In the genomic region with DNA sequence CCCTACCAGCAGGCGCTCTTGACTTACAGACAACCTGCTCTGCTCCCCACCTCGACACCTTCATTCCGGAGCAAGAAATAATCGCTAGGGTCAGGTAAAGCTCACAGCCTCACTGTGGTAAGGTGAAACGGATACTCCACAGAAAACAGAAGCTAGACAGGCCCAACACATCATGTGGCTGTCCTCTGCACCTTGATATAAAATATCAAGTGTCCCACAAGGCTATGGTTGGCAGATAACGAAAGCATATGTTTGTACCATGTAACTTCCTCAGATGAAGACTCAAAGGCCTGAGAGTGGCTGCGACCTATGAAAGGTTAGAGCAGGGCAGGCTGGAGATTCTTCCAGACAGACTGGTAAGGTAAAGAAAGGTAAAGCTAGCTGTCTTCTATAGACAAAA, we compare ENCODE assay signal across 9 mouse cellular contexts. TPM values are rescaled to one million over a fixed set of nuclear protein-coding genes. Genes with fewer than 3 reads are reported as not detected.
A peak's percentile ranks its signal among the peaks of the same experiment; 100 is the strongest.
DNase-seq lines count a peak whose midpoint lies in the region; ATAC-seq and TF ChIP-seq lines count a peak whose summit lies in the region.
"Had no signal": no experiment of that assay in that cellular context is flagged by ENCODE, and none has a peak within 500 bp of the region (broad histone marks: within the 10 kb centered on the region; RNA-seq: fewer than 3 reads in every experiment).

No protein-coding gene starts in this region.

- H3K9me3 ChIP-seq in hindbrain, embryonic 10.5 days, result no peaks in the 10 kb centered on the region
- H3K9me3 ChIP-seq in hindbrain, embryonic 11.5 days (ENCODE audit: control insufficient read depth, low read length), result no peaks in the 10 kb centered on the region
- H3K9me3 ChIP-seq in embryonic facial prominence, embryonic 15.5 days (replicated peaks), result no peaks in the 10 kb centered on the region
- no peaks in the 10 kb centered on the region for H3K9me3 ChIP-seq in intestine, postnatal 0 days (ENCODE audit: control insufficient read depth)
- H3K9me3 ChIP-seq in midbrain, embryonic 14.5 days (ENCODE audit: control insufficient read depth, low read length), result no peaks in the 10 kb centered on the region

- WGBS in hindbrain, embryonic 10.5 days, result 88% methylated on average over 7 of the region's 7 CpGs
- WGBS in hindbrain, embryonic 11.5 days, result 91% methylated on average over 7 of the region's 7 CpGs
- WGBS in embryonic facial prominence, embryonic 15.5 days, result 85% methylated on average over 7 of the region's 7 CpGs
- WGBS in intestine, postnatal 0 days, result 87% methylated on average over 7 of the region's 7 CpGs
- WGBS in midbrain, embryonic 14.5 days, result 93% methylated on average over 7 of the region's 7 CpGs

- ATAC-seq in hindbrain, embryonic 11.5 days (ENCODE audit: low FRiP score), result no peak
- ATAC-seq in embryonic facial prominence, embryonic 15.5 days (ENCODE audit: insufficient number of reproducible peaks, low FRiP score, low TSS enrichment, low read depth), result no peak
- ATAC-seq in intestine, postnatal 0 days, result no peak
- no peak for ATAC-seq in midbrain, embryonic 14.5 days (ENCODE audit: low FRiP score, low TSS enrichment)
- no peak for ATAC-seq in granulocyte monocyte progenitor cell, adult 5-6 weeks (replicated peaks; ENCODE audit: poor library complexity, severe bottlenecking)

- H3K4me3 ChIP-seq in hindbrain, embryonic 10.5 days, result peak overlapping the region; percentile 92; the same call in 1 of the 2 replicates
- no peak overlapping the region for H3K4me3 ChIP-seq in hindbrain, embryonic 11.5 days (ENCODE audit: low read depth, low read length)
- H3K4me3 ChIP-seq in embryonic facial prominence, embryonic 15.5 days (replicated peaks), result no peak overlapping the region
- no peak overlapping the region for H3K4me3 ChIP-seq in intestine, postnatal 0 days (ENCODE audit: low read depth, low read length)
- H3K4me3 ChIP-seq in midbrain, embryonic 14.5 days (replicated peaks; ENCODE audit: low read depth, low read length), result no peak overlapping the region

- TF ChIP-seq CTCF in intestine, postnatal 0 days (IDR thresholded peaks at IDR 0.05; ENCODE audit: low read depth), result no peak

- H3K36me3 ChIP-seq in hindbrain, embryonic 10.5 days, result peaks cover 9% of the 10 kb centered on the region
- no peaks in the 10 kb centered on the region for H3K36me3 ChIP-seq in hindbrain, embryonic 11.5 days (ENCODE audit: control insufficient read depth, insufficient read depth, low read length)
- H3K36me3 ChIP-seq in embryonic facial prominence, embryonic 15.5 days, result 0 out of 2 replicates have a peak, but pooled peaks cover 4% of the 10 kb centered on the region
- peaks cover 9% of the 10 kb centered on the region; the same call in 1 of the 2 replicates for H3K36me3 ChIP-seq in intestine, postnatal 0 days (ENCODE audit: control insufficient read depth, insufficient read depth)
- H3K36me3 ChIP-seq in midbrain, embryonic 14.5 days (ENCODE audit: control insufficient read depth, insufficient read depth, low read length), result peaks cover 9% of the 10 kb centered on the region

- H3K9ac ChIP-seq in hindbrain, embryonic 11.5 days (ENCODE audit: low read depth, low read length), result no peak overlapping the region
- H3K9ac ChIP-seq in embryonic facial prominence, embryonic 15.5 days, result no peak overlapping the region
- no peak overlapping the region for H3K9ac ChIP-seq in intestine, postnatal 0 days (ENCODE audit: low read depth, low read length)
- no peak overlapping the region; the same call in 1 of the 2 replicates for H3K9ac ChIP-seq in midbrain, embryonic 14.5 days (replicated peaks; ENCODE audit: low read length)

- H3K27ac ChIP-seq in hindbrain, embryonic 10.5 days, result no peak overlapping the region
- H3K27ac ChIP-seq in hindbrain, embryonic 11.5 days (ENCODE audit: low read depth, low read length), result no peak overlapping the region
- H3K27ac ChIP-seq in embryonic facial prominence, embryonic 15.5 days (replicated peaks), result no peak overlapping the region
- no peak overlapping the region for H3K27ac ChIP-seq in intestine, postnatal 0 days (ENCODE audit: low read depth, low read length)
- H3K27ac ChIP-seq in midbrain, embryonic 14.5 days (replicated peaks; ENCODE audit: low read depth, low read length), result no peak overlapping the region

- H3K27me3 ChIP-seq in hindbrain, embryonic 10.5 days (ENCODE audit: insufficient read depth, poor library complexity, severe bottlenecking), result peaks cover 11% of the 10 kb centered on the region; the same call in 1 of the 2 replicates
- H3K27me3 ChIP-seq in hindbrain, embryonic 11.5 days (ENCODE audit: control insufficient read depth, insufficient read depth, low read length), result no peaks in the 10 kb centered on the region
- peaks cover 11% of the 10 kb centered on the region; the same call in 1 of the 2 replicates for H3K27me3 ChIP-seq in embryonic facial prominence, embryonic 15.5 days
- no peaks in the 10 kb centered on the region for H3K27me3 ChIP-seq in intestine, postnatal 0 days (replicated peaks; ENCODE audit: control insufficient read depth, insufficient read depth, low read length)
- H3K27me3 ChIP-seq in midbrain, embryonic 14.5 days (ENCODE audit: control insufficient read depth, insufficient read depth, low read length), result no peaks in the 10 kb centered on the region

- H3K4me2 ChIP-seq in hindbrain, embryonic 11.5 days (replicated peaks; ENCODE audit: low read depth, low read length), result no peak overlapping the region
- H3K4me2 ChIP-seq in embryonic facial prominence, embryonic 15.5 days (replicated peaks), result peak overlapping the region; percentile 69; the same call in 1 of the 2 replicates
- H3K4me2 ChIP-seq in intestine, postnatal 0 days (replicated peaks; ENCODE audit: low read depth), result peak overlapping the region; percentile 85
- H3K4me2 ChIP-seq in midbrain, embryonic 14.5 days (ENCODE audit: low read length), result peak overlapping the region; percentile 88

- DNase-seq in hindbrain, embryonic 10.5 days (ENCODE audit: low spot score), result no peak
- DNase-seq in hindbrain, embryonic 11.5 days (ENCODE audit: low spot score), result no peak
- no peak for DNase-seq in midbrain, embryonic 14.5 days
- DNase-seq in ovary, postnatal 36 days (ENCODE audit: low spot score), result no peak
- no peak for DNase-seq in gastrocnemius, adult 18-20 months (ENCODE audit: low spot score)
- DNase-seq: adrenal gland, postnatal 10 days had no signal

- peaks cover 32% of the 10 kb centered on the region for H3K4me1 ChIP-seq in hindbrain, embryonic 10.5 days (replicated peaks)
- no peaks in the 10 kb centered on the region; the same call in 1 of the 2 replicates for H3K4me1 ChIP-seq in hindbrain, embryonic 11.5 days (replicated peaks; ENCODE audit: control insufficient read depth, insufficient read depth, low read length)
- H3K4me1 ChIP-seq in embryonic facial prominence, embryonic 15.5 days, result peaks cover 16% of the 10 kb centered on the region
- 0 out of 2 replicates have a peak, but pooled peaks cover 7% of the 10 kb centered on the region for H3K4me1 ChIP-seq in intestine, postnatal 0 days (replicated peaks; ENCODE audit: control insufficient read depth, insufficient read depth, low read length)
- H3K4me1 ChIP-seq in midbrain, embryonic 14.5 days (ENCODE audit: control insufficient read depth, insufficient read depth, low read length), result peaks cover 14% of the 10 kb centered on the region

RNA-seq across cellular contexts. Expression of gene Psmf1, which starts 4.5 kb away (rescaled TPM):
- polyA plus RNA-seq in hindbrain, embryonic 10.5 days (2016; fragmentation: Nextera tagmentation; extraction: Ambion mirVana), result 51.0 and 53.2 TPM in 2 replicates
- polyA plus RNA-seq in hindbrain, embryonic 11.5 days (2014; fragmentation: Nextera tagmentation; extraction: Ambion mirVana), result 43.5 and 45.9 TPM in 2 replicates
- polyA plus RNA-seq in embryonic facial prominence, embryonic 15.5 days (2015; fragmentation: Nextera tagmentation; extraction: Ambion mirVana), result 39.6 and 41.8 TPM in 2 replicates
- polyA plus RNA-seq in intestine, postnatal 0 days (2015; fragmentation: Nextera tagmentation; extraction: Ambion mirVana), result 36.0 and 36.6 TPM in 2 replicates
- polyA plus RNA-seq in midbrain, embryonic 14.5 days (2014; fragmentation: Nextera tagmentation; extraction: Ambion mirVana), result 64.8 and 69.1 TPM in 2 replicates
- total RNA-seq in granulocyte monocyte progenitor cell, adult 5-6 weeks (2014; fragmentation: Nextera tagmentation), result 37.5 and 39.5 TPM in 2 replicates
- 9.5 and 12.6 TPM in 2 replicates for total RNA-seq in granulocyte monocyte progenitor cell, adult 5-6 weeks (2017)
- total RNA-seq in gastrocnemius, adult 18-20 months (2021), result 10 to 100 TPM; 15.6 to 18.4 TPM

RNA-seq across cellular contexts. Expression of gene Tmem74b, which starts 37.7 kb away (rescaled TPM):
- 3.2 and 4.5 TPM in 2 replicates for polyA plus RNA-seq in hindbrain, embryonic 10.5 days (2016; fragmentation: Nextera tagmentation; extraction: Ambion mirVana)
- 4.3 and 5.2 TPM in 2 replicates for polyA plus RNA-seq in hindbrain, embryonic 11.5 days (2014; fragmentation: Nextera tagmentation; extraction: Ambion mirVana)
- 2.8 and 3.3 TPM in 2 replicates for polyA plus RNA-seq in embryonic facial prominence, embryonic 15.5 days (2015; fragmentation: Nextera tagmentation; extraction: Ambion mirVana)
- 1.3 TPM in 2 replicates for polyA plus RNA-seq in intestine, postnatal 0 days (2015; fragmentation: Nextera tagmentation; extraction: Ambion mirVana)
- 20.7 and 25.0 TPM in 2 replicates for polyA plus RNA-seq in midbrain, embryonic 14.5 days (2014; fragmentation: Nextera tagmentation; extraction: Ambion mirVana)
- not detected in 2 replicates for total RNA-seq in granulocyte monocyte progenitor cell, adult 5-6 weeks (2014; fragmentation: Nextera tagmentation)
- not detected in 2 replicates for total RNA-seq in granulocyte monocyte progenitor cell, adult 5-6 weeks (2017)
- total RNA-seq in gastrocnemius, adult 18-20 months (2021), result 1 to 10 TPM in 1 of 2 experiments, under 1 TPM in 1; 0.89 to 1.4 TPM
